Mouse (Mus musculus): ENCODE data around the gene Crygs. TPM values are rescaled to one million over a fixed set of nuclear protein-coding genes. Genes with fewer than 3 reads are reported as not detected.

The Crygs gene
- polyA plus RNA-seq, 2 experiments: not detected

DNA sequence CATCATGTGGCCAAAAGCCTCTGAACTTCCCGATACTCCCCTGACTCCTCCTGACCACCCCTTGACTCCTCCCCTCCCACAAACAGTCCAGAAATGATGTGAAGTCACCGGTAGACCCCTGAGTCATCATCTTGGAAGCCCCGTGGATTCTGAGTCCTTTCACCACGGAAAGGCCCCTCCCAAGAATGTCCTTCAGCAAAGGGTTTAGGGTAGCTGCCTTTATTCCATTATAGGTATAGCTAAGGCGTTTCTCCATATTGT is 10.6 kb downstream of the Crygs start:
- Histone ChIP-seq H3K36me3 (ENCODE audit: control insufficient read depth, insufficient read depth, low read length) (no peaks in the 10 kb centered on the region), H3K9me3 (ENCODE audit: control insufficient read depth, low read length) (no peaks in the 10 kb centered on the region), H3K4me1 (ENCODE audit: control insufficient read depth, insufficient read depth, low read length) (no peaks in the 10 kb centered on the region), H3K27ac (replicated peaks; ENCODE audit: low read depth, low read length) (no peak overlapping the region), H3K9ac (ENCODE audit: low read depth, low read length, severe bottlenecking) (no peak overlapping the region), H3K4me2 (replicated peaks; ENCODE audit: low read depth, low read length, severe bottlenecking) (no peak overlapping the region), H3K4me3 (replicated peaks; ENCODE audit: low read length) (no peak overlapping the region), H3K27me3 (ENCODE audit: control insufficient read depth, insufficient read depth, low read length) (no peaks in the 10 kb centered on the region)
- WGBS: 71% methylated on average over 5 of the region's 5 CpGs
- TF ChIP-seq POLR2A (IDR thresholded peaks at IDR 0.05; ENCODE audit: borderline replicate concordance, extremely low read depth, insufficient read depth, insufficient read length): no peak
- ATAC-seq (ENCODE audit: low FRiP score, low read depth): no peak
- no peak for DNase-seq (ENCODE audit: low spot score)

DNA sequence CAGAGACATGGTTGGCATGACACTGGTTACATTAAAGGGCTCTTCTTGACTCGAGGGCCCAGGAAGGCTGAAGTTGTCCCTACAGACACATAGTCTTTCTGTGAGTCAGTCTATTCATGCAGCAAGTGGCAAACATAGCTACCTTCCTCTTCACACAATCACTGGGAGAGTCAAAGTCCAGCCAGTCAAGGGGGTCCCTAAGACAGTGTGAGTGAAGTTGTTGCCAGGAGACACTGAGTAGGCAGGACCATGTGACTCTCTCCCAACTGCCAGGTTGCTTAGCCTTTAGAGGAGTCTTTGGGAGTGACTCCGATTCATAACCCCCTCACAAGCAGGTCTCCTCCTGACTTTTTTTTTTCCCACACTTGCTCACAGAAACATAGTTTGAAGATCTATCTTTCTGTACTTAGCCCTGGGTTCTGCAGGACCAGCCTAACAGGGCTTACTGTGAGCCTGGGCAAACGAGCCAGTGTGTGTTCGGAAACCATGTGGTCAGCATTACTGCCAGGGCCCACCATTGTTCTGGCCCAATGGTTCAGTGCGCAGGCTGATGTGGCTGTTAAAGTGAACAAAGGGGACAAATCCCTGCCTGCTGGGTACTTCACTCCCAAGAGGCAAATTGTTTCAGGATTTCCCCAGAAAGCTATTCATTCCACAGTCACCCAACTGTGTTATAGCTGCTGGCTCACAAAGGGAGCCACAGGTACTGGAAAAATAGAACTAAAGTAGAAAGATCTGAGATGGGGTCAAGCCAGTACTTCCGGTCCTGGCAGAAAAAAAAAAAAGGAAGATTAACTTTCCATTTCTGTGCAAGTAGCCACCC is 11.1 kb downstream of the Crygs start:
- Histone ChIP-seq H3K9ac (ENCODE audit: low read depth, low read length, severe bottlenecking) (no peak overlapping the region), H3K4me2 (replicated peaks; ENCODE audit: low read depth, low read length, severe bottlenecking) (no peak overlapping the region), H3K9me3 (ENCODE audit: control insufficient read depth, low read length) (no peaks in the 10 kb centered on the region), H3K27ac (replicated peaks; ENCODE audit: low read depth, low read length) (no peak overlapping the region), H3K36me3 (ENCODE audit: control insufficient read depth, insufficient read depth, low read length) (no peaks in the 10 kb centered on the region), H3K27me3 (ENCODE audit: control insufficient read depth, insufficient read depth, low read length) (no peaks in the 10 kb centered on the region), H3K4me3 (replicated peaks; ENCODE audit: low read length) (no peak overlapping the region), H3K4me1 (ENCODE audit: control insufficient read depth, insufficient read depth, low read length) (no peaks in the 10 kb centered on the region)
- 59% methylated on average over 6 of the region's 6 CpGs for WGBS
- ATAC-seq (ENCODE audit: low FRiP score, low read depth): no peak
- no peak for TF ChIP-seq POLR2A (IDR thresholded peaks at IDR 0.05; ENCODE audit: borderline replicate concordance, extremely low read depth, insufficient read depth, insufficient read length)
- DNase-seq (ENCODE audit: low spot score): no peak

DNA sequence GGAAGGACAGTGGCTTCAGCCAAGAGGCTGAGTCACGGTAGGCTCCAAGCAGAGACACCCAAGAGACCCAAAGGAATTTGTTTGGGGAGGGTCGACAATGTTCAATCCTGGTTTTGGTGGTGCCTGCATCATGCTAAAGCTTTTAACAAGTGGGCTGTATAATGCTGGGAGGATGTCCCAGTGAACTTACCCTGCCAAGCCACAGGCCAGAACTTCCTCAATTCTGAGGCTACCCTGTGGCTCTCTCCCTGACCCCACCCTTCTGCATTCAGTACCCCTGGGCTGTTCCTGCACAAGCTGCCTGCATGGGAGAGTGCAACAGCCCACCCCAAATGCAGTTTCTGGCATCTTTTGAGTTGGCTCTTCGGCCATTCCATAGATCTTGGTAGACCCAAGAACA is 12.9 kb downstream of the Crygs start:
- H3K27me3 ChIP-seq (ENCODE audit: control insufficient read depth, insufficient read depth, low read length): no peaks in the 10 kb centered on the region
- 56% methylated on average over 3 of the region's 3 CpGs for WGBS
- no peak overlapping the region for H3K9ac ChIP-seq (ENCODE audit: low read depth, low read length, severe bottlenecking)
- H3K27ac ChIP-seq (replicated peaks; ENCODE audit: low read depth, low read length): no peak overlapping the region
- ATAC-seq (ENCODE audit: low FRiP score, low read depth) (no peak), DNase-seq (ENCODE audit: low spot score) (no peak)
- H3K9me3 ChIP-seq (ENCODE audit: control insufficient read depth, low read length): no peaks in the 10 kb centered on the region
- no peak overlapping the region for H3K4me2 ChIP-seq (replicated peaks; ENCODE audit: low read depth, low read length, severe bottlenecking)
- no peaks in the 10 kb centered on the region for H3K36me3 ChIP-seq (ENCODE audit: control insufficient read depth, insufficient read depth, low read length)
- no peak for TF ChIP-seq POLR2A (IDR thresholded peaks at IDR 0.05; ENCODE audit: borderline replicate concordance, extremely low read depth, insufficient read depth, insufficient read length)
- no peaks in the 10 kb centered on the region for H3K4me1 ChIP-seq (ENCODE audit: control insufficient read depth, insufficient read depth, low read length)
- no peak overlapping the region for H3K4me3 ChIP-seq (replicated peaks; ENCODE audit: low read length)

DNA sequence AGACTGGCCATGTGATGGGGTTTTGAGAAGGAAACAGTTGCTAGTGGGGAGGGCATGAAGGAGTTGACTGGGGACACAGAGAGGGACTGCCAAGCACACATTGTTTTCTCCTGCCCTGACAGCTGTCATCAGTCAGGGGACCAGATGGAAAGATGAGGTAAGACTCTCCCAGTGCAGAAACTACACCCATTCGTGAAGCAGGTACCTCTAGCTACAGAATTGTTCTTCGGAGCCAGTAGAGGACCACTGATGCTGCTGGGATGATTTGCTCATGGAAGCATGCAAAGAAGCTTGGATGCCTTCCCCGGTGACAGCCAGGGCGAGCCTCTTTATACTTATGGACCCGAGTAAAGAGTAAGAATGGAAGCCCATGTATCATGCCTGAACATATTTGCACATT is 13.9 kb downstream of the Crygs start:
- no peak for ATAC-seq (ENCODE audit: low FRiP score, low read depth)
- no peaks in the 10 kb centered on the region for H3K4me1 ChIP-seq (ENCODE audit: control insufficient read depth, insufficient read depth, low read length)
- no peak overlapping the region for H3K27ac ChIP-seq (replicated peaks; ENCODE audit: low read depth, low read length)
- no peaks in the 10 kb centered on the region for H3K27me3 ChIP-seq (ENCODE audit: control insufficient read depth, insufficient read depth, low read length)
- WGBS: 83% methylated on average over 5 of the region's 5 CpGs
- no peak overlapping the region for H3K4me3 ChIP-seq (replicated peaks; ENCODE audit: low read length)
- H3K9me3 ChIP-seq (ENCODE audit: control insufficient read depth, low read length): no peaks in the 10 kb centered on the region
- H3K36me3 ChIP-seq (ENCODE audit: control insufficient read depth, insufficient read depth, low read length): no peaks in the 10 kb centered on the region
- TF ChIP-seq POLR2A (IDR thresholded peaks at IDR 0.05; ENCODE audit: borderline replicate concordance, extremely low read depth, insufficient read depth, insufficient read length): no peak
- H3K4me2 ChIP-seq (replicated peaks; ENCODE audit: low read depth, low read length, severe bottlenecking): no peak overlapping the region
- DNase-seq (ENCODE audit: low spot score): no peak
- H3K9ac ChIP-seq (ENCODE audit: low read depth, low read length, severe bottlenecking): no peak overlapping the region

DNA sequence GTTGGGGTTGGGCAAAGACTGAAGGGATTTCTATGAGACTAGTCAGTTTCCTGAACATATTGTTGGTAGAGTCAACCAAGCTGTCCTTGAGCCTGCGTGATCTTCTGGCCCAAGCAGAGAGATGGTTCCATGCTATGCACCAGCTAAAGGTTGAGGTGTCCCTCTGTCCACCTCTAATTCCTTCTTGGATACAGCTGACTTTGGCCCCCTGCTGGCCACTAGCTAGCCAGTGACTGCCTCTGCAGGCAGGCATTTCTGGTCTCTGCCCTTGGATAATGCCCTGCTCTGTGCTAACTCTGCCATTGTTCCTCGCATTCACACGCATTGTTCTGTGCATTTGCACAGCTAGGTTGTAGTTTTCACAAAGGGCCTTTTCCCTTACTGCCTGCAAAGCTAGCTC is 15.9 kb downstream of the Crygs start:
- ATAC-seq (ENCODE audit: low FRiP score, low read depth): no peak
- no peak overlapping the region for H3K9ac ChIP-seq (ENCODE audit: low read depth, low read length, severe bottlenecking)
- 94% methylated on average over 3 of the region's 3 CpGs for WGBS
- H3K4me1 ChIP-seq (ENCODE audit: control insufficient read depth, insufficient read depth, low read length): no peaks in the 10 kb centered on the region
- no peak for DNase-seq (ENCODE audit: low spot score)
- H3K9me3 ChIP-seq (ENCODE audit: control insufficient read depth, low read length): no peaks in the 10 kb centered on the region
- H3K27me3 ChIP-seq (ENCODE audit: control insufficient read depth, insufficient read depth, low read length): no peaks in the 10 kb centered on the region
- no peaks in the 10 kb centered on the region for H3K36me3 ChIP-seq (ENCODE audit: control insufficient read depth, insufficient read depth, low read length)
- no peak overlapping the region for H3K4me2 ChIP-seq (replicated peaks; ENCODE audit: low read depth, low read length, severe bottlenecking)
- H3K4me3 ChIP-seq (replicated peaks; ENCODE audit: low read length): no peak overlapping the region
- no peak overlapping the region for H3K27ac ChIP-seq (replicated peaks; ENCODE audit: low read depth, low read length)
- no peak for TF ChIP-seq POLR2A (IDR thresholded peaks at IDR 0.05; ENCODE audit: borderline replicate concordance, extremely low read depth, insufficient read depth, insufficient read length)
